Comparison of ENCODE assay signal across 1 mouse cellular context in the genomic region with DNA sequence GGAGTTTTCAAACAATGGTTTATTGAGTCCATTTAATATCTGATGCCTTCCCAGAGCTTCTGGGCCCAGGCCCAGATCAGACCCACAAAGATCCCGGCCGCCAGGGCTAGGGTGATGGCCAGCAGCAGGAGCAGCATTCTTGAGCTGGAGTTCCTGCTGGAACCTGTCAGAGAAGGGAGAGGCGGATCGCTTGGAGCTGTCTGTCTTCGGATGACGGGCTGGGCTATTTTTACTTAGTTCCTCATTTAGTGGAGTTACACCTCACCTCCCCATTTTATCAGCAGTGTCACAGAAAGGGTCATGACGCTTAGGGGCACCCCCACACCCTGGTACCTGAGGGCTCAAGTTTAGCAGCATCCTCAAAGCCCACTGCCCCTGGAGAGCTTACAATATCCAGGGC.
TF ChIP-seq lines count a peak whose summit lies in the region.

No protein-coding gene starts in this region.

TF ChIP-seq in MEL, 35 proteins besides CTCF, POLR2A, EP300 and RAD21:
- TF ChIP-seq BHLHE40 (IDR thresholded peaks at IDR 0.05; ENCODE audit: borderline replicate concordance, low read depth, low read length): no peak
- TF ChIP-seq MEF2A (IDR thresholded peaks at IDR 0.05; ENCODE audit: extremely low read depth, insufficient replicate concordance, low read depth, low read length, poor library complexity, severe bottlenecking): peak; percentile 44; the same call in 1 of the 2 replicates
- TF ChIP-seq SIN3A (IDR thresholded peaks at IDR 0.05; ENCODE audit: low read length): no peak
- no peak for TF ChIP-seq RCOR1 (IDR thresholded peaks at IDR 0.05; ENCODE audit: low read depth, low read length)
- TF ChIP-seq TAL1 (IDR thresholded peaks at IDR 0.05; ENCODE audit: low read length): peak; percentile 38
- 0 out of 2 replicates have a peak, but pooled peaks have one; percentile 36 for TF ChIP-seq TCF12 (IDR thresholded peaks at IDR 0.05; ENCODE audit: low read depth, low read length)
- TF ChIP-seq MYC (IDR thresholded peaks at IDR 0.05; ENCODE audit: low read depth, low read length): no peak
- 0 out of 2 replicates have a peak, but pooled peaks have one; percentile 6 for TF ChIP-seq SMC3 (IDR thresholded peaks at IDR 0.05; ENCODE audit: low read depth, low read length)
TF ChIP-seq in MEL: peak in this region for 4.
